Mouse (Mus musculus) retina, postnatal 1 day (tissue): ENCODE data around the gene Orai1.
A peak's percentile ranks its signal among the peaks of the same experiment; 100 is the strongest.
"Not testable (repeated sequence)": the region's sequence is repeated elsewhere in the genome, so short reads cannot be mapped to it uniquely, and the experiment has no call there.

Experiments used
- DNase-seq: peaks from one replicate; pipeline ENCODE4 v3.0.0-alpha.2; 2012

Orai1 gene

GRCm38 (mm10) chr5:123014753-123015701 lies at the start of gene Orai1:
TSS of gene Orai1 (plus strand) at chr5:123015074.
- DNase-seq, result peak; percentile 98

- DNase-seq, result no peak
Measured at GRCm38 (mm10) chr5:122965427-122965826, 49.4 kb upstream of the Orai1 start.

GRCm38 (mm10) chr5:122968322-122968721 lies 46.6 kb upstream of the Orai1 start:
- DNase-seq, result peak; percentile 86

GRCm38 (mm10) chr5:122970056-122970455 lies 44.8 kb upstream of the Orai1 start:
- DNase-seq, result no peak

- DNase-seq, result no peak
Measured at GRCm38 (mm10) chr5:122971438-122971837, 43.4 kb upstream of the Orai1 start.

- DNase-seq, result no peak
Measured at GRCm38 (mm10) chr5:122972116-122972515, 42.8 kb upstream of the Orai1 start.

GRCm38 (mm10) chr5:122974701-122975100 lies 40.2 kb upstream of the Orai1 start:
- not testable (repeated sequence) for DNase-seq

- DNase-seq, result no peak
Measured at GRCm38 (mm10) chr5:122978970-122979369, 35.9 kb upstream of the Orai1 start.

GRCm38 (mm10) chr5:122984483-122984882 lies 30.4 kb upstream of the Orai1 start:
- DNase-seq, result no peak

- no peak for DNase-seq
Measured at GRCm38 (mm10) chr5:122985276-122985675, 29.6 kb upstream of the Orai1 start.

- no peak for DNase-seq
Measured at GRCm38 (mm10) chr5:122986091-122986493, 28.8 kb upstream of the Orai1 start.

GRCm38 (mm10) chr5:122987211-122988020 lies 27.5 kb upstream of the Orai1 start:
- peak; percentile 62 for DNase-seq

GRCm38 (mm10) chr5:122988021-122988751 lies 26.7 kb upstream of the Orai1 start:
- peak; percentile 66 for DNase-seq

GRCm38 (mm10) chr5:122989001-122989525 lies 25.8 kb upstream of the Orai1 start:
- peak; percentile 86 for DNase-seq

GRCm38 (mm10) chr5:122989551-122990330 lies 25.1 kb upstream of the Orai1 start, which contains the start of gene Kdm2b:
TSS of gene Kdm2b (minus strand) at chr5:122989823.
- peak; percentile 10 for DNase-seq

- peak; percentile 12 for DNase-seq
Measured at GRCm38 (mm10) chr5:122990411-122991160, 24.3 kb upstream of the Orai1 start.

GRCm38 (mm10) chr5:122991350-122992004 lies 23.4 kb upstream of the Orai1 start:
- DNase-seq, result peak; percentile 27

GRCm38 (mm10) chr5:122993811-122994210 lies 21.1 kb upstream of the Orai1 start:
- DNase-seq, result no peak

GRCm38 (mm10) chr5:122994303-122994846 lies 20.5 kb upstream of the Orai1 start:
- peak; percentile 98 for DNase-seq

- DNase-seq, result no peak
Measured at GRCm38 (mm10) chr5:122994910-122995309, 20.0 kb upstream of the Orai1 start.
